Mouse (Mus musculus) bone marrow, adult 2 months (tissue): ENCODE data around the gene Vmn2r24.

ENCODE experiments used
- CTCF ChIP-seq: fragments of 200-500 bp; IDR thresholded peaks from 2 replicates; pipeline ENCODE4 v1.5.1; 2011; ENCODE audit warnings: low read length, control low read depth; ENCODE audit not compliant: control insufficient read depth, insufficient read depth
- POLR2A ChIP-seq: fragments of 200-500 bp; IDR thresholded peaks from 2 replicates; pipeline ENCODE4 v1.6.1; 2011; ENCODE audit warnings: low read depth, mild to moderate bottlenecking, control low read depth, low read length, borderline replicate concordance; ENCODE audit not compliant: control insufficient read depth

GRCm38 (mm10) chr6:123770031-123770430 is 8.6 kb upstream of the Vmn2r24 start:
- TF ChIP-seq CTCF (no peak), POLR2A (no peak)
